Mouse (Mus musculus): ENCODE measurements around the gene 1500009L16Rik. TPM values are rescaled to one million over a fixed set of nuclear protein-coding genes. Genes with fewer than 3 reads are reported as not detected.

Gene 1500009L16Rik
- total RNA-seq, 2 experiments from 2014 or later = not detected

GRCm38 (mm10) chr10:83757343-83757962 is 34.8 kb downstream of the 1500009L16Rik start:
- ATAC-seq (replicated peaks; ENCODE audit: low FRiP score, low TSS enrichment, poor library complexity, severe bottlenecking) = no peak

- no peak for ATAC-seq (replicated peaks; ENCODE audit: low FRiP score, low TSS enrichment, poor library complexity, severe bottlenecking)
Observed at GRCm38 (mm10) chr10:83758732-83759131, 36.1 kb downstream of the 1500009L16Rik start.

GRCm38 (mm10) chr10:83760535-83760934 is 37.9 kb downstream of the 1500009L16Rik start:
- ATAC-seq (replicated peaks; ENCODE audit: low FRiP score, low TSS enrichment, poor library complexity, severe bottlenecking) = no peak

- ATAC-seq (replicated peaks; ENCODE audit: low FRiP score, low TSS enrichment, poor library complexity, severe bottlenecking) = no peak
Observed at GRCm38 (mm10) chr10:83763891-83764290, 41.2 kb downstream of the 1500009L16Rik start.

GRCm38 (mm10) chr10:83766882-83767281 is 44.2 kb downstream of the 1500009L16Rik start:
- ATAC-seq (replicated peaks; ENCODE audit: low FRiP score, low TSS enrichment, poor library complexity, severe bottlenecking) = no peak

GRCm38 (mm10) chr10:83776272-83776878 is 53.7 kb downstream of the 1500009L16Rik start:
- ATAC-seq (replicated peaks; ENCODE audit: low FRiP score, low TSS enrichment, poor library complexity, severe bottlenecking) = 0 out of 2 replicates have a peak, but pooled peaks have one; percentile 57

GRCm38 (mm10) chr10:83777253-83777652 is 54.6 kb downstream of the 1500009L16Rik start:
- no peak for ATAC-seq (replicated peaks; ENCODE audit: low FRiP score, low TSS enrichment, poor library complexity, severe bottlenecking)

- no peak for ATAC-seq (replicated peaks; ENCODE audit: low FRiP score, low TSS enrichment, poor library complexity, severe bottlenecking)
Observed at GRCm38 (mm10) chr10:83781854-83782253, 59.2 kb downstream of the 1500009L16Rik start.

- no peak for ATAC-seq (replicated peaks; ENCODE audit: low FRiP score, low TSS enrichment, poor library complexity, severe bottlenecking)
Observed at GRCm38 (mm10) chr10:83782371-83783120, 59.9 kb downstream of the 1500009L16Rik start.

GRCm38 (mm10) chr10:83785003-83785402 is 62.3 kb downstream of the 1500009L16Rik start:
- ATAC-seq (replicated peaks; ENCODE audit: low FRiP score, low TSS enrichment, poor library complexity, severe bottlenecking) = 0 out of 2 replicates have a peak, but pooled peaks have one; percentile 57

- no peak for ATAC-seq (replicated peaks; ENCODE audit: low FRiP score, low TSS enrichment, poor library complexity, severe bottlenecking)
Observed at GRCm38 (mm10) chr10:83785627-83786392, 63.1 kb downstream of the 1500009L16Rik start.

- ATAC-seq (replicated peaks; ENCODE audit: low FRiP score, low TSS enrichment, poor library complexity, severe bottlenecking) = no peak
Observed at GRCm38 (mm10) chr10:83795088-83795487, 72.4 kb downstream of the 1500009L16Rik start.

- no peak for ATAC-seq (replicated peaks; ENCODE audit: low FRiP score, low TSS enrichment, poor library complexity, severe bottlenecking)
Observed at GRCm38 (mm10) chr10:83795500-83795899, 72.8 kb downstream of the 1500009L16Rik start.

GRCm38 (mm10) chr10:83804021-83804420 is 81.4 kb downstream of the 1500009L16Rik start:
- no peak for ATAC-seq (replicated peaks; ENCODE audit: low FRiP score, low TSS enrichment, poor library complexity, severe bottlenecking)

- ATAC-seq (replicated peaks; ENCODE audit: low FRiP score, low TSS enrichment, poor library complexity, severe bottlenecking) = peak; percentile 92
Observed at GRCm38 (mm10) chr10:83805201-83805718, 82.6 kb downstream of the 1500009L16Rik start.

GRCm38 (mm10) chr10:83807251-83807650 is 84.6 kb downstream of the 1500009L16Rik start:
- ATAC-seq (replicated peaks; ENCODE audit: low FRiP score, low TSS enrichment, poor library complexity, severe bottlenecking) = no peak
